Mouse (Mus musculus) heart, embryonic 14.5 days (tissue): Measurements from ENCODE around the gene Hilpda. TPM values are rescaled to one million over a fixed set of nuclear protein-coding genes. Genes with fewer than 3 reads are reported as not detected.

Experiments used
- ATAC-seq: fragments of 200-750 bp; cut with Nextera tagmentation; 2 replicates; pipeline ENCODE4 v1.8.0; 2017; ENCODE audit warnings: low read depth, moderate TSS enrichment; ENCODE audit not compliant: insufficient number of reproducible peaks, insufficient read depth, low FRiP score
- H3K27ac ChIP-seq, 2 experiments: fragments of 200-500 bp in 1 of 2; fragments of 300-500 bp in 1 of 2; sonication (generic) in 1 of 2; replicated peaks in 1 of 2; 2 replicates each; pipeline ENCODE4 v1.5.1; 2012 to 2014; ENCODE audit warnings: low read depth in 2 of 2, low read length in 2 of 2, control low read depth in 1 of 2, mild to moderate bottlenecking in 1 of 2, mixed read lengths in 1 of 2; ENCODE audit not compliant: control insufficient read depth in 1 of 2, insufficient read depth in 1 of 2
- H3K27me3 ChIP-seq: fragments of 300-500 bp; sonication (generic); 2 replicates; pipeline ENCODE4 v1.6.1; 2014; ENCODE audit warnings: mild to moderate bottlenecking, low read length, control low read depth; ENCODE audit not compliant: control insufficient read depth, insufficient read depth
- H3K36me3 ChIP-seq: fragments of 300-500 bp; sonication (generic); 2 replicates; pipeline ENCODE4 v1.6.1; 2014; ENCODE audit warnings: mild to moderate bottlenecking, control low read depth, low read length, mixed read lengths; ENCODE audit not compliant: control insufficient read depth, insufficient read depth
- H3K4me1 ChIP-seq, 2 experiments: fragments of 200-500 bp in 1 of 2; fragments of 300-500 bp in 1 of 2; sonication (generic) in 1 of 2; 2 replicates each; pipeline ENCODE4 v1.6.1; 2012 to 2014; ENCODE audit warnings: low read length in 2 of 2, control low read depth in 1 of 2, mixed read lengths in 1 of 2; ENCODE audit not compliant: control insufficient read depth in 2 of 2, insufficient read depth in 2 of 2
- H3K4me2 ChIP-seq: fragments of 300-500 bp; sonication (generic); 2 replicates; pipeline ENCODE4 v1.6.1; 2014; ENCODE audit warnings: mild to moderate bottlenecking, low read length
- H3K4me3 ChIP-seq, 2 experiments: fragments of 200-500 bp in 1 of 2; fragments of 300-500 bp in 1 of 2; sonication (generic) in 1 of 2; 2 replicates each; pipeline ENCODE4 v1.5.1; 2012 to 2014; ENCODE audit warnings: low read length in 2 of 2, mild to moderate bottlenecking in 2 of 2, control low read depth in 1 of 2, low read depth in 1 of 2, moderate library complexity in 1 of 2; ENCODE audit not compliant: control insufficient read depth in 1 of 2, insufficient read depth in 1 of 2
- H3K9ac ChIP-seq: fragments of 300-500 bp; sonication (generic); 2 replicates; pipeline ENCODE4 v1.6.1; 2014; ENCODE audit warnings: mild to moderate bottlenecking, low read length
- H3K9me3 ChIP-seq: fragments of 300-500 bp; sonication (generic); 2 replicates; pipeline ENCODE4 v1.6.1; 2016; ENCODE audit warnings: low read length, control low read depth; ENCODE audit not compliant: control insufficient read depth
- WGBS: fragments of 180-500 bp; shearing (Covaris S2); extraction: QIAGEN DNeasy Blood & Tissue Kit; methylation state at CpG from one replicate; pipeline ENCODE4 v1.1.7; 2014; 5-methylcytosine and 5-hydroxymethylcytosine counted together
- polyA plus RNA-seq: library from polyadenylated mRNA; unstranded; fragments of >200 nt; fragmentation: Nextera tagmentation; extraction: Ambion mirVana; gene quantifications from 2 replicates; pipeline ENCODE4 v1.2.1, GENCODE M21; 2014

Hilpda gene
- polyA plus RNA-seq, 1 experiment from 2014 or later: 28.2 TPM

DNA sequence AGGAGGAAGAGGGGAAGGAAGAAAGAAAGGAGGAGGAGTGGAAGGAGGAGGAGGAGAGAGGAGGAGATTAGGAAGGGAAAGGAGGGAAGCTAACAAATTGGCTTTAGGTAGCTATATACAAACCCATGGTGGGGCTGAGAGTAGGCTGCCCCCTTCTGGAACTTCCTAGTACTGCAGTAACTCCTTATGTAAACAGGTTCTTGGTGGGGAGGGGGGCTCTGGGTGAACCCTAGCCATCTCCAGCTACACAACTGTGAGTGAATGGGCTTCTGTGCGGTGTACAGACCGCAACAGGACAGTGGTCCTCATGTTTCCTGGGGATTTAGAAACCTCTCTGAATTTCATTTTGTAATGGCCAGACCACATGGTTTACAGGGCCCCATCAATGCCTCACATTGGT is 31.5 kb upstream of the Hilpda start:
- Histone ChIP-seq H3K27me3 (no peaks in the 10 kb centered on the region), H3K36me3 (no peaks in the 10 kb centered on the region), H3K9ac (no peak overlapping the region), H3K27ac (no peak overlapping the region), H3K4me2 (no peak overlapping the region), H3K4me3 (no peak overlapping the region), H3K9me3 (no peaks in the 10 kb centered on the region), H3K4me1 (no peaks in the 10 kb centered on the region)
- WGBS: 44% methylated on average over 2 of the region's 2 CpGs
- no peak for ATAC-seq

DNA sequence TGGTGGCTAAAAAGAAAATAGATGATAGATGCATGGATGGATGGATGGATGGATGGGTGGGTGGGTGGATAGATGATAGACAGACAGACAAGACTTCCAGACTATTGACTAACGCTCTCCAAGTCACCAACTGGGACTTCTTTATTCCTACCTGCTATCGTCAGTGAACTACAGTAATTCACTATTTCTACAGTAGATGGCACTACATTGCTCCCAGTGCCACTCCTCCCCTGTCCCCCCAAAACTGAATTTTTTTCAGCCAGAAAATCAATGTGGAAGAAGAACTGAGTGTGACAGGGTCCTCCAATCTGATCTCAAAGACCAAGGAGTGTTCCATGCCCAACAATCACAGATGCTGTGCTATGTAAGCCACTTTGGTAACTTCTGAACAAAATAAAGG is 30.6 kb upstream of the Hilpda start:
- Histone ChIP-seq H3K4me1 (no peaks in the 10 kb centered on the region), H3K4me3 (no peak overlapping the region), H3K9ac (no peak overlapping the region), H3K27me3 (no peaks in the 10 kb centered on the region), H3K36me3 (no peaks in the 10 kb centered on the region), H3K27ac (no peak overlapping the region), H3K9me3 (no peaks in the 10 kb centered on the region), H3K4me2 (no peak overlapping the region)
- WGBS: 50% methylated on average over 2 of the region's 2 CpGs
- ATAC-seq: no peak

GRCm38 (mm10) chr6:29242265-29242664 is 30.0 kb upstream of the Hilpda start:
- ATAC-seq: no peak
- Histone ChIP-seq H3K4me3 (no peak overlapping the region), H3K4me1 (no peaks in the 10 kb centered on the region), H3K9me3 (no peaks in the 10 kb centered on the region), H3K27ac (no peak overlapping the region), H3K9ac (no peak overlapping the region), H3K4me2 (no peak overlapping the region), H3K36me3 (no peaks in the 10 kb centered on the region), H3K27me3 (no peaks in the 10 kb centered on the region)
- WGBS: 57% methylated on average over 1 of the region's 1 CpGs

DNA sequence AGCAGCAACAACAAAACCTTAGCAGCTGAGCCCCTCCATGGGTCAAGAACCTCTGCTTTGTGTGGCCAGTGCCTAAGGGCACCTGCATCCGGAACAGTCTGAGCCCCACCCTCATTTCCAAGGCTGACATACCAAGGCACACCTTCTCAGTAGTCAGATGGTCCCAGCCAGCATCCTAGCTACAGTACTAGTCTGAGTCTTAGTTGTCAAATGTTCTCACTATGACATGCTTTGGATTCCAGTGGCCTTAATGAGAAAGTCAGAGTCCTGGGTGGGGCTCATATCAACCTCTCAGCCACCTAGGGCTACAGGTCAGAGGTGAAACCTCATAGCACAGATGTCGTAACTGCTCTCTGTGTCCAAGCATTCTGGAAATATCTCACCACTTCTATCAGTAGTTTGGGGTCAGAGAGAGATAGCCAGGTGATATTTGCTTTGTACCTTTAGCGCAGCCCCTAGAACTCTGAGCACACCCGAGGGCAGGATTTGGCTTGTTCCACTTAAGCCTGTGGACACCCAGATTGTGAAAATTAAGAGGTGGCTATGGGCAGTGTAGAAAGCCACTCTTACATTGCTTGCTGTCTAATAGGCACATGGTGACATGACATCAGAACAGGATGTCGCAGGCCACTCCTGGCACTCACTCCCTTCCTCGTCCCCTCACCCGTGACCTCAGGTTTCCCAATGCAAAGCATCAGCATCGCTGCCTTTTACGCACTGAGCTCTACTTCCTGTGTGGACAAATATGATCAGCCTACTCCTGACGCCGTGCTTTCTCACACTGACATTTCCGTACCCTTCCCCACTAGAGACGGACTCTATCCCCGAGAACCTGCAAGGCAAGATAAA is 26.8 kb upstream of the Hilpda start:
- no peak overlapping the region for H3K27ac ChIP-seq
- no peaks in the 10 kb centered on the region for H3K4me1 ChIP-seq
- WGBS: 43% methylated on average over 14 of the region's 14 CpGs
- H3K4me2 ChIP-seq: no peak overlapping the region
- H3K36me3 ChIP-seq: no peaks in the 10 kb centered on the region
- no peak overlapping the region for H3K4me3 ChIP-seq
- H3K9ac ChIP-seq: no peak overlapping the region
- ATAC-seq: no peak
- no peaks in the 10 kb centered on the region for H3K27me3 ChIP-seq
- no peaks in the 10 kb centered on the region for H3K9me3 ChIP-seq

DNA sequence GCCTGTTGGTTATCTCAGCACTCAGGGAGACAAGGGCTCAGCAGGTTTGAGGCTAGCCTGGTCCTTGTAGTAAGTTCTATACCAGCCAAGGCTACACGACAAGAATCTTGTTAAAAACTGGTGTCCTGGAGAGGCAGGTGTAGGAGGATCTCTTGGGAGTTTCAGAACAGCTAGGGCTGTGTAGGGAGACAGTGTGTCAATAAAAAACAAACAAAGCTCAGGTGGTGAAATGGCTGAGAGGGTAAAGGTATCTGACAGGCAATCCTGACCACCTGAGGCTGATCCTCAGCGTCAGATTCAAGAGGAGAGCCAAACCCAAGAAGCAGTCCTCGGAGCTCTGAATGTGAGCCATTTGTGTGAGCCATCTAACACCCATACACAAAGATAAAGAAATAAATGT is 26.1 kb upstream of the Hilpda start:
- WGBS: 69% methylated on average over 3 of the region's 3 CpGs
- ATAC-seq: no peak
- no peak overlapping the region for H3K9ac ChIP-seq
- no peak overlapping the region for H3K27ac ChIP-seq
- no peak overlapping the region for H3K4me3 ChIP-seq
- H3K9me3 ChIP-seq: no peaks in the 10 kb centered on the region
- H3K27me3 ChIP-seq: no peaks in the 10 kb centered on the region
- no peak overlapping the region for H3K4me2 ChIP-seq
- H3K4me1 ChIP-seq: no peaks in the 10 kb centered on the region
- H3K36me3 ChIP-seq: no peaks in the 10 kb centered on the region

DNA sequence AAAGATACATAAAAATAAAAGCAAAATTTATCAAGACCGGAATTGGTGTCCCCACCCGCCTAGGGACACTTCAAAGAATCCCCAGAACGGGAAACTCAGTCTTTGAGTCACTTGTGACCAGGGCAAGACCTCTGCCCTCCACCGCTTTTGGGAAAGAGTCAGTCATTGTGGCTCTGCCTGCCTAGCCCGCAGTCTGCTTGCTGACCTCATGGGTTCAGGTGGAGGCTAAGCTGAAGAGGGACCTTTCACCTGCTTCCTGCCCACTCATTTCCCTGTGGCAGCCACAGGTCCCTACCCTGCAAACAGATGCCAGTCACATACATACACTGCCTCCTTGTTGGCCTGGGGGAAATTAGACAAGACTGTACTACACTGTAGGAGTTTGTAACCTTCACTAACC is 25.7 kb upstream of the Hilpda start:
- Histone ChIP-seq H3K4me2 (no peak overlapping the region), H3K9ac (no peak overlapping the region), H3K9me3 (no peaks in the 10 kb centered on the region), H3K27ac (no peak overlapping the region), H3K36me3 (no peaks in the 10 kb centered on the region), H3K4me3 (no peak overlapping the region), H3K4me1 (no peaks in the 10 kb centered on the region), H3K27me3 (no peaks in the 10 kb centered on the region)
- ATAC-seq: no peak
- WGBS: 59% methylated on average over 5 of the region's 5 CpGs

DNA sequence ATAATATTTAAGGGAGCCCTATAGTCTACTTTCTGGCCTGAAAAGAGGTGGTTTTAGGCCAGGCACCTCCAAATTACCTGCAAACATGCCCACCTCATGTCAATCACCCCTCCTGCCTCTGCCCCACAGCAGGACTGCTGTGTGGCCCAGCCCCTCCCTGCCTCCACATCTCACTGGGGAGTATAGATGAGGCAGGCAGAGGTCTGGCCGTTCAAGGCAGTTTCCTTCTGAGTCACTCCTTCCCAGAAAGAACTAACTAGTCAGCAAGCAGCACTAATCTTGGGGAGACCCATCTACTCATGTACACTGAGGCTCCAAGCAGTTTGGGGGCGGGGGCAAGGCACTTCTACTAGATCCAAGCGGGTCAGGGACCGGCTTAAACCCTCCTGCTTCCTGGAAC is 25.2 kb upstream of the Hilpda start:
- Histone ChIP-seq H3K27me3 (no peaks in the 10 kb centered on the region), H3K9ac (no peak overlapping the region), H3K4me1 (no peaks in the 10 kb centered on the region), H3K4me3 (no peak overlapping the region), H3K9me3 (no peaks in the 10 kb centered on the region), H3K36me3 (no peaks in the 10 kb centered on the region), H3K27ac (no peak overlapping the region), H3K4me2 (no peak overlapping the region)
- ATAC-seq: no peak
- 63% methylated on average over 4 of the region's 4 CpGs for WGBS

GRCm38 (mm10) chr6:29259418-29259817 is 12.9 kb upstream of the Hilpda start:
- no peak overlapping the region for H3K27ac ChIP-seq
- H3K27me3 ChIP-seq: no peaks in the 10 kb centered on the region
- no peaks in the 10 kb centered on the region for H3K36me3 ChIP-seq
- no peak overlapping the region for H3K4me3 ChIP-seq
- no peak overlapping the region for H3K4me2 ChIP-seq
- ATAC-seq: no peak
- 59% methylated on average over 1 of the region's 1 CpGs for WGBS
- H3K9me3 ChIP-seq: no peaks in the 10 kb centered on the region
- no peak overlapping the region for H3K9ac ChIP-seq
- H3K4me1 ChIP-seq: no peaks in the 10 kb centered on the region
